Mouse (Mus musculus) liver, postnatal 0 days (tissue): ENCODE measurements around the gene Zfp872. TPM values are rescaled to one million over a fixed set of nuclear protein-coding genes. Genes with fewer than 3 reads are reported as not detected.
"Not testable (repeated sequence)": the region's sequence is repeated elsewhere in the genome, so short reads cannot be mapped to it uniquely, and the experiment has no call there.

Source experiments
- ATAC-seq: fragments of 200-750 bp; cut with Nextera tagmentation; 2 replicates; pipeline ENCODE4 v1.8.0; 2017; ENCODE audit warnings: mild to moderate bottlenecking, moderate library complexity
- DNase-seq: peaks from one replicate; pipeline ENCODE4 v3.0.0-alpha.2; 2016
- H3K27ac ChIP-seq: fragments of 300-500 bp; sonication (generic); 2 replicates; pipeline ENCODE4 v1.5.1; 2014; ENCODE audit warnings: antibody characterized with exemption, moderate library complexity, mild to moderate bottlenecking, low read depth
- H3K27me3 ChIP-seq: fragments of 300-500 bp; sonication (generic); 2 replicates; pipeline ENCODE4 v1.6.1; 2014; ENCODE audit warnings: low read length, control low read depth, mixed read lengths; ENCODE audit not compliant: insufficient read depth
- H3K36me3 ChIP-seq: fragments of 300-500 bp; sonication (generic); replicated peaks from 2 replicates; pipeline ENCODE4 v1.6.1; 2014; ENCODE audit warnings: mild to moderate bottlenecking, control low read depth, low read length, moderate library complexity, mixed read lengths; ENCODE audit not compliant: insufficient read depth
- H3K4me1 ChIP-seq: fragments of 300-500 bp; sonication (generic); 2 replicates; pipeline ENCODE4 v1.6.1; 2014; ENCODE audit warnings: antibody characterized with exemption, mild to moderate bottlenecking, control low read depth; ENCODE audit not compliant: insufficient read depth
- H3K4me2 ChIP-seq: fragments of 300-500 bp; sonication (generic); 2 replicates; pipeline ENCODE4 v1.6.1; 2014; ENCODE audit warnings: low read depth, mild to moderate bottlenecking, low read length, moderate library complexity, mixed read lengths
- H3K4me3 ChIP-seq: fragments of 300-500 bp; sonication (generic); 2 replicates; pipeline ENCODE4 v1.5.1; 2014; ENCODE audit warnings: low read depth, low read length
- H3K9ac ChIP-seq: fragments of 300-500 bp; sonication (generic); replicated peaks from 2 replicates; pipeline ENCODE4 v1.6.1; 2014; ENCODE audit warnings: mild to moderate bottlenecking, moderate library complexity
- H3K9me3 ChIP-seq: fragments of 300-500 bp; sonication (generic); 2 replicates; pipeline ENCODE4 v1.6.1; 2016; ENCODE audit warnings: mild to moderate bottlenecking, control low read depth, low read length, mixed read lengths
- CTCF ChIP-seq: sonication (generic); IDR thresholded peaks from 2 replicates; pipeline ENCODE4 v1.5.1; 2016; ENCODE audit warnings: antibody characterized with exemption, low read depth
- EP300 ChIP-seq: IDR thresholded peaks from 2 replicates; pipeline ENCODE4 v1.6.1; 2016; ENCODE audit warnings: antibody characterized with exemption, low read depth, mild to moderate bottlenecking
- WGBS: fragments of 180-500 bp; shearing (Covaris S2); extraction: QIAGEN DNeasy Blood & Tissue Kit; methylation state at CpG from one replicate; pipeline ENCODE4 v1.1.7; 2014; ENCODE audit not compliant: insufficient replicate concordance; 5-methylcytosine and 5-hydroxymethylcytosine counted together
- polyA plus RNA-seq: library from polyadenylated mRNA; unstranded; fragments of >200 nt; fragmentation: Nextera tagmentation; extraction: Ambion mirVana; gene quantifications from 2 replicates; pipeline ENCODE4 v1.2.1, GENCODE M21; 2015

Gene Zfp872
- polyA plus RNA-seq, 1 experiment from 2014 or later = 0.04 TPM

- Histone ChIP-seq H3K9ac (no peak overlapping the region), H3K27me3 (no peaks in the 10 kb centered on the region), H3K9me3 (no peaks in the 10 kb centered on the region), H3K27ac (no peak overlapping the region), H3K4me1 (peaks cover 5% of the 10 kb centered on the region; the same call in 1 of the 2 replicates), H3K4me2 (no peak overlapping the region), H3K36me3 (no peaks in the 10 kb centered on the region), H3K4me3 (no peak overlapping the region)
- TF ChIP-seq EP300 (no peak), CTCF (no peak)
- DNase-seq (peak; percentile 45), ATAC-seq (peak; percentile 43)
- WGBS = 61% methylated on average over 20 of the region's 20 CpGs
Observed at GRCm38 (mm10) chr9:22149426-22150248, 38.3 kb upstream of the Zfp872 start.

- not testable (repeated sequence) for H3K36me3 ChIP-seq, H3K9me3 ChIP-seq, H3K27me3 ChIP-seq, H3K27ac ChIP-seq, H3K4me1 ChIP-seq, DNase-seq, H3K4me2 ChIP-seq, H3K9ac ChIP-seq, H3K4me3 ChIP-seq
- ATAC-seq = peak; percentile 66
- WGBS = 57% methylated on average over 7 of the region's 7 CpGs
Observed at GRCm38 (mm10) chr9:22150249-22150693, 37.6 kb upstream of the Zfp872 start.

- no peak overlapping the region for H3K9ac ChIP-seq
- no peaks in the 10 kb centered on the region for H3K27me3 ChIP-seq
- H3K4me2 ChIP-seq = no peak overlapping the region
- H3K4me3 ChIP-seq = no peak overlapping the region
- ATAC-seq = peak; percentile 28; the same call in 1 of the 2 replicates
- no peak for TF ChIP-seq CTCF
- TF ChIP-seq EP300 = no peak
- DNase-seq = no peak
- H3K9me3 ChIP-seq = no peaks in the 10 kb centered on the region
- no peaks in the 10 kb centered on the region for H3K36me3 ChIP-seq
- 50% methylated on average over 2 of the region's 2 CpGs for WGBS
- H3K4me1 ChIP-seq = peaks cover 8% of the 10 kb centered on the region
- no peak overlapping the region for H3K27ac ChIP-seq
Observed at GRCm38 (mm10) chr9:22150946-22151345, 36.9 kb upstream of the Zfp872 start.

- ATAC-seq (no peak), DNase-seq (no peak)
- no peaks in the 10 kb centered on the region for H3K27me3 ChIP-seq
- H3K4me1 ChIP-seq = peaks cover 23% of the 10 kb centered on the region
- TF ChIP-seq CTCF (peak; percentile 21; the same call in 1 of the 2 replicates), EP300 (no peak)
- no peak overlapping the region for H3K9ac ChIP-seq
- peaks cover 8% of the 10 kb centered on the region for H3K36me3 ChIP-seq
- H3K4me2 ChIP-seq = no peak overlapping the region
- 83% methylated on average over 3 of the region's 3 CpGs for WGBS
- no peaks in the 10 kb centered on the region for H3K9me3 ChIP-seq
- no peak overlapping the region for H3K27ac ChIP-seq
- no peak overlapping the region for H3K4me3 ChIP-seq
Observed at GRCm38 (mm10) chr9:22153810-22154209, 34.1 kb upstream of the Zfp872 start.

- peak; percentile 20; the same call in 1 of the 2 replicates for ATAC-seq
- Histone ChIP-seq H3K36me3 (peaks cover 8% of the 10 kb centered on the region), H3K27me3 (no peaks in the 10 kb centered on the region), H3K4me1 (peaks cover 18% of the 10 kb centered on the region), H3K4me3 (peak overlapping the region; percentile 23), H3K9ac (peak overlapping the region; percentile 31; the same call in 1 of the 2 replicates), H3K4me2 (peak overlapping the region; percentile 94), H3K27ac (no peak overlapping the region), H3K9me3 (no peaks in the 10 kb centered on the region)
- peak; percentile 91 for TF ChIP-seq CTCF
- TF ChIP-seq EP300 = no peak
- DNase-seq = peak; percentile 81
- WGBS = 13% methylated on average over 10 of the region's 10 CpGs
Observed at GRCm38 (mm10) chr9:22155614-22156013, 32.3 kb upstream of the Zfp872 start.

DNA sequence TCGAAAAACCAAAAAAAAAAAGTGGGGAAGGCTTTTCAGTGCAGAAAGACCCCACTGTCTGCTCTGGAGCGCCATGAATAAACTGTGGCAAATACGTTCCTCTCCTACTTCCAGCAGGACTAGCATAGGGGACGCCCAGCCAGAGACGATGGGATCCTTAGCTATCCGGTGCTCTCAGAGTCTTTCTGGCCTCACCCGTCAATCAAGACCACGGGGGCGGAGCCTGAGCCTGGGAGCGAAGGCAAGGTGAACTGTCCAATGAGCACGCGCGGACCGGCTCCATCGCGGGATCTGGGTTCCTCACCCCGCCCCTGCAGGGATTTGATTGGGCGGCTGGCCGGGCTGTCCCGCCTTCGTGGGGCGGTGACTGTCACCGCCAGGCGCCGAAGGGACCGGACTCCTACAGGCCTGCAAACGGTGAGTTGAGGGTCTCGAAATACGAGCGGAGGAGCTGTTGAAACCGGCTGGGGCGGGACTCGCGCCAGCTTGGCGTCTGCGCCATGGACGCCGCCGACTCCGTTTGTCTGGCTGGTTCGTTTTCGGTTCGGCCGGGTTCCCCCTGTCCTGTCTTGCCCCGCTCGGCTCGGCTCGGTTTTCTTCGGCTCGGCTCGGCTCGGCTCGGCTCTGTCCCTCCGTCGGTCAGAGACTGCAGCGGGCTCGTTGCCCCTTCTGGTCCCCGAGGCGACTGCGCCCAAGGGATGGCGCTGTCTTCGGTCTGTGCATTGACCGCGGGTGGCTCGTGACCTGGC is 31.2 kb upstream of the Zfp872 start, which contains the start of gene Pigyl:
Gene Pigyl, plus strand, starts transcription at position 350 of the 749 bp plus-strand sequence.
- peak within 1 kb of the TSS; percentile 94 for H3K4me2 ChIP-seq
- H3K27me3 ChIP-seq = no peaks in the 10 kb centered on the region
- peak; percentile 32 for TF ChIP-seq CTCF
- TF ChIP-seq EP300 = no peak
- peaks cover 18% of the 10 kb centered on the region for H3K4me1 ChIP-seq
- peak within 1 kb of the TSS; percentile 73 for H3K27ac ChIP-seq
- H3K36me3 ChIP-seq = peaks cover 8% of the 10 kb centered on the region
- DNase-seq (peak; percentile 99), ATAC-seq (peak; percentile 99)
- H3K4me3 ChIP-seq = peak within 1 kb of the TSS; percentile 70
- H3K9me3 ChIP-seq = no peaks in the 10 kb centered on the region
- H3K9ac ChIP-seq = peak within 1 kb of the TSS; percentile 90
- WGBS = under 1% methylated on average over 61 of the region's 65 CpGs
